Mouse (Mus musculus) spleen, adult 2 months (tissue): ENCODE data around the gene Palmd.

ENCODE experiments used
- CTCF ChIP-seq: fragments of 200-500 bp; IDR thresholded peaks from 2 replicates; pipeline ENCODE4 v1.5.1; 2011; ENCODE audit warnings: mild to moderate bottlenecking, inconsistent platforms; ENCODE audit not compliant: insufficient read depth, insufficient read length, insufficient replicate concordance; ENCODE audit errors: extremely low read depth
- POLR2A ChIP-seq: fragments of 200-500 bp; IDR thresholded peaks from 2 replicates; pipeline ENCODE4 v1.6.1; 2011; ENCODE audit warnings: low read depth, low read length, inconsistent platforms

DNA sequence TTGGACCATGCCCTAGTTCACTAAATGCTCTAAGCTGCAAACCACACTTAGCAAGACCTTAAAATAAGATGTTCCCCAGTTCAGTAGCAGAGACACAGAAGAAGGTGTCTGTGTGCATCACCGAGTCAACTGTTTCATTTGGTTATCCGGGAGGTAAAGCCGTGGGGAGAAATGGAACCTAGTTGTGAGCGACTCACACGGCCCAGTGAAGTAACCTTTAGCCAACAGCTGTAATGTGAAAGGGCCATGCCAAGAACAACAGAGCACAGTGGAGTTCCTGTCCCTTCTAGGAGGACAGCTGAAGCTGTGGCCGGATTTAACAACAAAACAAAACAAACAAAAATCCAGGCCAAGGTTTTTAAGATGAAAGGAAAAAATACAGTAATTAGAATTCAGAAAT, 2.0 kb downstream of the Palmd start:
- TF ChIP-seq CTCF (no peak), POLR2A (no peak)
